Mouse (Mus musculus) embryonic fibroblast, embryonic 13.5 days (primary cell): ENCODE measurements around the gene Ttll6.

Experiments
- CTCF ChIP-seq: IDR thresholded peaks from 2 replicates; pipeline ENCODE4 v1.5.1; 2011; ENCODE audit warnings: mild to moderate bottlenecking, control low read depth, low read length, moderate library complexity, borderline replicate concordance; ENCODE audit not compliant: insufficient read depth
- POLR2A ChIP-seq: IDR thresholded peaks from 2 replicates; pipeline ENCODE4 v1.6.1; 2011; ENCODE audit warnings: low read depth, mild to moderate bottlenecking, control low read depth, low read length, moderate library complexity

GRCm38 (mm10) chr11:96175511-96175910 is 41.9 kb downstream of the Ttll6 start:
- TF ChIP-seq CTCF (no peak), POLR2A (no peak)
